Mouse (Mus musculus) midbrain, embryonic 16.5 days (tissue): ENCODE data around the gene Iqch. TPM values are rescaled to one million over a fixed set of nuclear protein-coding genes. Genes with fewer than 3 reads are reported as not detected.

Source experiments
- ATAC-seq: fragments of 200-750 bp; cut with Nextera tagmentation; 2 replicates; pipeline ENCODE4 v1.8.0; 2017; ENCODE audit warnings: moderate TSS enrichment
- H3K27ac ChIP-seq: fragments of 300-500 bp; sonication (generic); 2 replicates; pipeline ENCODE4 v1.5.1; 2014; ENCODE audit warnings: mild to moderate bottlenecking, low read length, mixed read lengths
- H3K27me3 ChIP-seq: fragments of 300-500 bp; sonication (generic); 2 replicates; pipeline ENCODE4 v1.6.1; 2014; ENCODE audit warnings: low read depth, low read length, mixed read lengths; ENCODE audit not compliant: control insufficient read depth, insufficient read depth
- H3K36me3 ChIP-seq: fragments of 300-500 bp; sonication (generic); 2 replicates; pipeline ENCODE4 v1.6.1; 2014; ENCODE audit warnings: mild to moderate bottlenecking, low read length, moderate library complexity, mixed read lengths; ENCODE audit not compliant: control insufficient read depth, insufficient read depth
- H3K4me1 ChIP-seq: fragments of 300-500 bp; sonication (generic); 2 replicates; pipeline ENCODE4 v1.6.1; 2014; ENCODE audit warnings: mild to moderate bottlenecking, low read length, mixed read lengths; ENCODE audit not compliant: control insufficient read depth, insufficient read depth
- H3K4me2 ChIP-seq: fragments of 300-500 bp; sonication (generic); 2 replicates; pipeline ENCODE4 v1.6.1; 2014; ENCODE audit warnings: mild to moderate bottlenecking, low read length, mixed read lengths
- H3K4me3 ChIP-seq: fragments of 300-500 bp; sonication (generic); 2 replicates; pipeline ENCODE4 v1.5.1; 2014; ENCODE audit warnings: low read depth, mild to moderate bottlenecking, low read length, moderate library complexity, mixed read lengths
- H3K9ac ChIP-seq: fragments of 300-500 bp; sonication (generic); 2 replicates; pipeline ENCODE4 v1.6.1; 2014; ENCODE audit warnings: low read depth, low read length, mixed read lengths
- H3K9me3 ChIP-seq: fragments of 300-500 bp; sonication (generic); replicated peaks from 2 replicates; pipeline ENCODE4 v1.6.1; 2014; ENCODE audit warnings: mild to moderate bottlenecking, low read length, mixed read lengths; ENCODE audit not compliant: control insufficient read depth, poor library complexity, severe bottlenecking
- WGBS: fragments of 180-500 bp; shearing (Covaris S2); extraction: QIAGEN DNeasy Blood & Tissue Kit; methylation state at CpG from one replicate; pipeline ENCODE4 v1.1.7; 2014; 5-methylcytosine and 5-hydroxymethylcytosine counted together
- polyA plus RNA-seq: library from polyadenylated mRNA; unstranded; fragments of >200 nt; fragmentation: Nextera tagmentation; extraction: Ambion mirVana; gene quantifications from 2 replicates; pipeline ENCODE4 v1.2.1, GENCODE M21; 2015

Iqch gene
- polyA plus RNA-seq, 1 experiment from 2014 or later: 0.15 TPM

- H3K9ac ChIP-seq: no peak overlapping the region
- H3K4me1 ChIP-seq: peaks cover 12% of the 10 kb centered on the region; the same call in 1 of the 2 replicates
- ATAC-seq: no peak
- no peak overlapping the region for H3K4me3 ChIP-seq
- 86% methylated on average over 11 of the region's 11 CpGs for WGBS
- peaks cover 12% of the 10 kb centered on the region for H3K36me3 ChIP-seq
- H3K27ac ChIP-seq: no peak overlapping the region
- H3K27me3 ChIP-seq: no peaks in the 10 kb centered on the region
- H3K4me2 ChIP-seq: no peak overlapping the region
- H3K9me3 ChIP-seq: no peaks in the 10 kb centered on the region
Observed at GRCm38 (mm10) chr9:63614018-63614985, 12.0 kb upstream of the Iqch start.

DNA sequence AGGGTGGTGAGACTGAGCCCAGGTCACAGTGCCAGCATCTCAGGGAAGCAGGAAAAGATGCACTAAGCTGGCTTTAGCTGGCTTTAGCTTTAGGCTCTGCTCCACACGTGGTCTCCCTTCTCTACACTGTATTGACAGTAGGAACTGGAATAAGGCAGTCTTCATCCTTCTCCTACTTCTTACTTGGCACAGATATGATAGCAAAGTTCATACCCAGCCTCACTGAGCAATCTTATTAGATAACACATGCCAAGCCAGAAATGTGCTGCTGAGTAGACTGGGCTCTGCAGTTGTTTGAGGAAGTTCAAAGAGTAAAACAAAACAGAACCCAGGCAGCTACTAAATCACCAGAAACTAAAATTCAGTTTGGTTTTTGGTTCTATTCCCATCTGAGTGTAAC, 11.3 kb upstream of the Iqch start:
- H3K9ac ChIP-seq: no peak overlapping the region
- ATAC-seq: no peak
- H3K4me2 ChIP-seq: no peak overlapping the region
- no peak overlapping the region for H3K27ac ChIP-seq
- H3K36me3 ChIP-seq: peaks cover 12% of the 10 kb centered on the region
- H3K9me3 ChIP-seq: no peaks in the 10 kb centered on the region
- no peak overlapping the region for H3K4me3 ChIP-seq
- H3K27me3 ChIP-seq: no peaks in the 10 kb centered on the region
- 43% methylated on average over 1 of the region's 1 CpGs for WGBS
- H3K4me1 ChIP-seq: peaks cover 12% of the 10 kb centered on the region; the same call in 1 of the 2 replicates

DNA sequence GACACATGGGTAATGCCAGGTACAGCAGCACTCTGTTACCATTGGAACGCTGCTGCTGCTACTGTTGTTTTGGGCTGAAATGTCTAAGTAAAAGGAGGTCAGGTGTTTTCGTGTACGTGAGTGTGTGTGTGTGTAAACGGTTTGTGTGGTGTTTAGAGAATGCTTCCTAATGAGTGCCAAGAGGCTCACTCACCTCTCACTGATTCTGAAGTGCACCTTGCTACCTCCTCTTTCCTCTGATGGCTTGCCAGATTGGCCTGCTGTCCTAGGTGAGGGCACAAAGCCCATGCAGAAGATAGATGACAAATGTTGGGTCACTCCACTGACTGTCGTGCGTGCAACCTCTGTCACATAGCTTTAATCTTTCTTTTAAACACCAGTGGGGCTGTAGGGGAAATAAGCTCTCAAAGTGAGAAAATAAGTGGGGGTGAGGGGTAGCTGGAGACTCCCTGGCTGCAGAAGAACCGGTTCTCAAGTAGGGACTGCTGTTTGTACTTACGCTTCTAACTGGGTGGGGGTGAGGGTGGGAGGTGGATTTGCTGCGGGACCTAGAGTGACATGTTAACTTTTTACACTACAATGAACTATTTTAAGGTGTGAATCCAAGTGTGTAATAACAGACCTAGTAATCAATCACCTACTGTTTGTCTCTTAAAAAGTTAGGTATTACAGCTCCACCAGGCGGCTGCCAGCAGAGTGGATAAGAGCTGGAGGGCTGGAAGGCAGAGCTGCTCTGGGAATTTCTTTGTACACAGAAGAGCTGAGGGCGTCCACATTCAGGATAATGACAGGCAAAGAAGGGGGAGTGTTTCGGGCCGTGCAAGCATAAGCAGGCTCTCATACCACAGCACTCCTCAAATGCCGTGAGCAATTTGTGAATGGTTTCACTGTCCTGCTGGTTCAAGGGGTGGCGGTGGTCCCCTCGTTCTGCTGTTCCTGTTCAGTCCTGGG, 10.5 kb upstream of the Iqch start:
- H3K9ac ChIP-seq: no peak overlapping the region
- H3K27ac ChIP-seq: no peak overlapping the region
- no peaks in the 10 kb centered on the region for H3K27me3 ChIP-seq
- no peak overlapping the region for H3K4me3 ChIP-seq
- peaks cover 12% of the 10 kb centered on the region for H3K36me3 ChIP-seq
- H3K4me2 ChIP-seq: no peak overlapping the region
- H3K4me1 ChIP-seq: peaks cover 12% of the 10 kb centered on the region; the same call in 1 of the 2 replicates
- H3K9me3 ChIP-seq: no peaks in the 10 kb centered on the region
- peak; percentile 67; the same call in 1 of the 2 replicates for ATAC-seq
- 42% methylated on average over 16 of the region's 16 CpGs for WGBS

DNA sequence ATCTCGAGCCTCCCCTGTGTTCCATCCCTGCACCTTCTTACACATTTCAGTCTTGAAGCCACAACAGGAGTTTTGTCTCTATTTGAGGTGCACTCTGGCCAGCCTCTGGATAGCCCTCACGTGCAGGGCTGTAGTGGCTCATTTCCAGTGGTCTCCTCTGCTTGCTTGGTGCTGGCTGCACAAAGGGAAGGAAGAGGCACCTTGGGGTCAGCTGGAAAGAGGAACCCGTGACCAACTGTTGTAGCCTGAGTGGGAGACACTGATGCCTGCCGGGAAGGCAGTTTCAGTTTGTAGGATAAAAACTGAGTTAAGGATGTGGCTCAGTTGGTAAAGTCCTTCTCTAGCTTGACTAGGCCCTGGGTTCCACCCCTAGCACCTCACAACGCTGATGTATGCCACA, 9.7 kb upstream of the Iqch start:
- no peak overlapping the region for H3K9ac ChIP-seq
- H3K27me3 ChIP-seq: no peaks in the 10 kb centered on the region
- no peaks in the 10 kb centered on the region for H3K9me3 ChIP-seq
- no peak overlapping the region for H3K4me3 ChIP-seq
- H3K4me2 ChIP-seq: no peak overlapping the region
- 79% methylated on average over 5 of the region's 5 CpGs for WGBS
- peaks cover 4% of the 10 kb centered on the region for H3K36me3 ChIP-seq
- no peak overlapping the region for H3K27ac ChIP-seq
- no peak for ATAC-seq
- H3K4me1 ChIP-seq: peaks cover 12% of the 10 kb centered on the region; the same call in 1 of the 2 replicates

DNA sequence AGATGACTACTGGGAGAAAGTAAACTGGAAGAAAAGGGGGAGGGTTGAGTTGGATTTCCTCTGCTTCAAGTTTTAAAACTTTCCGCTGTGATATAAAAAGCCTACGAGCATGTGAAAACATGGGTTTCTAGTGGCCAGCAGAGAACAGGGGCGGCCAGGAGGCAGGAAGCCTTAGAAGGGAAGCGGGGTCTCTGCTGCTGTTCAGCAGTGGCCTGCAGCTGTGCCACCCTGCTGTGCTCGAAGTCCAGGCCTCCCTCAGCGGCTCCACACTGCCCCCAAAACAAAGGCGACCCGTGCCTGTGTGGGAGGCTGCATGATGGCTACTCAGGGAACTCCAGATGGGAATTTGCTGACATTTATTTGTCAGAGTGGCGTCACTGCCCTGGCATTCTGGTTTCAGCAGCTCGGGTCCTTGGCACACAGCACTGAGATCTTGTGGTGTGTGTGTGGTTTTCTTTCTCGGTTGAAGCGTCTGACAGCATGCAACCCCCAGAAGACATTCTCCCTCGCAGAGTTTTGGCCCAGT, 8.6 kb upstream of the Iqch start:
- H3K27me3 ChIP-seq: no peaks in the 10 kb centered on the region
- WGBS: 17% methylated on average over 13 of the region's 13 CpGs
- H3K36me3 ChIP-seq: no peaks in the 10 kb centered on the region
- H3K9ac ChIP-seq: no peak overlapping the region
- H3K4me1 ChIP-seq: peaks cover 12% of the 10 kb centered on the region; the same call in 1 of the 2 replicates
- H3K27ac ChIP-seq: no peak overlapping the region
- no peaks in the 10 kb centered on the region for H3K9me3 ChIP-seq
- no peak overlapping the region for H3K4me3 ChIP-seq
- no peak for ATAC-seq
- no peak overlapping the region for H3K4me2 ChIP-seq

DNA sequence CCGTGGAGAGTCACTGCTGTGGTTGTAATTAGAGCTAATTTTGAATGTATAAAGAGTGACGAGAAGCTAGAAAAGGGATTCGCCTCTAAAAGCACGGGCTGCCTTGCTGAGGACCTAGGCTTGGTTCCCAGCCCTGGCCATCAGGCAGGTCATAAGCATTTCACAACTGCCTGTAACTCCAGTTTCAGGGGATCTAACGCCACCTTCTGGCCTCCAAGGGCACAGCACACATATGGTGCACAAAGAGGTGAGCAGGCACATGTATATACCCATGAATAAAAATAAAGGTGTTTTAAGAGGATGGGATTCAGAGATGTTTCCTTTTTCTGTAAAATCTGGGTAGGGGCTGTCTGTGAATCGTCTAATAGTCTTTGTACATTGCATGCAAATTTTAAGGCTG, 7.9 kb upstream of the Iqch start:
- Histone ChIP-seq H3K27ac (no peak overlapping the region), H3K4me2 (no peak overlapping the region), H3K9ac (no peak overlapping the region), H3K9me3 (no peaks in the 10 kb centered on the region), H3K4me1 (peaks cover 12% of the 10 kb centered on the region; the same call in 1 of the 2 replicates), H3K36me3 (no peaks in the 10 kb centered on the region), H3K4me3 (no peak overlapping the region), H3K27me3 (no peaks in the 10 kb centered on the region)
- ATAC-seq: no peak
- 87% methylated on average over 6 of the region's 6 CpGs for WGBS

DNA sequence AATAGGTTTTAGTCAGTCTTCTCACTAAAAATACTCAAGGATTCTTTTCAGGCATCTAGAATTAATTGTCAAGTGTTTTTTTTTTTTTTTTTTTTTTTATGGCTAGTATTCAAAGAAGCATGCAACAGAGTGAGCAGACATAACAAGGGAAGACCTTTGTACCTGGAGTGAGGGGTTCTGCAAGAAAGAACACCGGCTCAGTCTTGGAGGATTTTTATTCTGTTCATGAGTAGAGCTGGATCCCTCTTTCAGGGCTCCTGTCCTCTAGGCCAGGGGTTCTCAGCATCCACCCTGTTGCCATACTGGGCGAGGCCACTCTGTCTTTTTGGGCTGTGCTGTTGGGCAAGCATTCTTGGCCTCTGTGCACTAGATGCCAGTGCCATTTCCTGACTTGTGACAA, 7.5 kb upstream of the Iqch start:
- no peak overlapping the region for H3K9ac ChIP-seq
- H3K27ac ChIP-seq: no peak overlapping the region
- WGBS: 100% methylated on average over 2 of the region's 2 CpGs
- no peaks in the 10 kb centered on the region for H3K36me3 ChIP-seq
- H3K4me1 ChIP-seq: peaks cover 12% of the 10 kb centered on the region; the same call in 1 of the 2 replicates
- no peaks in the 10 kb centered on the region for H3K27me3 ChIP-seq
- H3K4me3 ChIP-seq: no peak overlapping the region
- no peak overlapping the region for H3K4me2 ChIP-seq
- no peak for ATAC-seq
- H3K9me3 ChIP-seq: no peaks in the 10 kb centered on the region

GRCm38 (mm10) chr9:63609246-63609645, 7.0 kb upstream of the Iqch start:
- Histone ChIP-seq H3K9ac (no peak overlapping the region), H3K4me1 (peaks cover 12% of the 10 kb centered on the region; the same call in 1 of the 2 replicates), H3K4me3 (no peak overlapping the region), H3K9me3 (no peaks in the 10 kb centered on the region), H3K4me2 (no peak overlapping the region), H3K27ac (no peak overlapping the region), H3K27me3 (no peaks in the 10 kb centered on the region), H3K36me3 (no peaks in the 10 kb centered on the region)
- ATAC-seq: no peak
- 63% methylated on average over 8 of the region's 8 CpGs for WGBS
